Mouse (Mus musculus): ENCODE measurements around the gene Plcb4. TPM values are rescaled to one million over a fixed set of nuclear protein-coding genes. Genes with fewer than 3 reads are reported as not detected.

Gene Plcb4
- polyA plus RNA-seq, 1 experiment from 2014 or later: 36.3 TPM

GRCm38 (mm10) chr2:135680406-135681134, 21.8 kb downstream of the Plcb4 start:
- Histone ChIP-seq H3K4me3 (ENCODE audit: low read length) (no peak overlapping the region), H3K27me3 (replicated peaks; ENCODE audit: control insufficient read depth, insufficient read depth, low read length) (no peaks in the 10 kb centered on the region), H3K9me3 (ENCODE audit: control insufficient read depth, low read length) (no peaks in the 10 kb centered on the region), H3K27ac (ENCODE audit: low read depth, low read length) (no peak overlapping the region), H3K4me1 (ENCODE audit: control insufficient read depth, insufficient read depth, low read depth, low read length) (peaks cover 3% of the 10 kb centered on the region; the same call in 1 of the 2 replicates), H3K9ac (ENCODE audit: low read depth, low read length) (no peak overlapping the region), H3K4me2 (ENCODE audit: low read length) (no peak overlapping the region), H3K36me3 (ENCODE audit: control insufficient read depth, insufficient read depth, low read length) (no peaks in the 10 kb centered on the region)
- ATAC-seq: no peak
- 89% methylated on average over 5 of the region's 5 CpGs for WGBS

- peak; percentile 17; the same call in 1 of the 2 replicates for ATAC-seq
- no peak overlapping the region for H3K27ac ChIP-seq (ENCODE audit: low read depth, low read length)
- H3K9ac ChIP-seq (ENCODE audit: low read depth, low read length): no peak overlapping the region
- 0 out of 2 replicates have a peak, but pooled peaks cover 2% of the 10 kb centered on the region for H3K9me3 ChIP-seq (ENCODE audit: control insufficient read depth, low read length)
- no peaks in the 10 kb centered on the region for H3K36me3 ChIP-seq (ENCODE audit: control insufficient read depth, insufficient read depth, low read length)
- no peak overlapping the region for H3K4me2 ChIP-seq (ENCODE audit: low read length)
- WGBS: 75% methylated on average over 10 of the region's 10 CpGs
- H3K27me3 ChIP-seq (replicated peaks; ENCODE audit: control insufficient read depth, insufficient read depth, low read length): no peaks in the 10 kb centered on the region
- no peaks in the 10 kb centered on the region for H3K4me1 ChIP-seq (ENCODE audit: control insufficient read depth, insufficient read depth, low read depth, low read length)
- H3K4me3 ChIP-seq (ENCODE audit: low read length): no peak overlapping the region
These were observed 25.1 kb downstream of the Plcb4 start for GRCm38 (mm10) chr2:135683684-135684440.

GRCm38 (mm10) chr2:135686692-135687091, 27.9 kb downstream of the Plcb4 start:
- 86% methylated on average over 4 of the region's 4 CpGs for WGBS
- H3K27ac ChIP-seq (ENCODE audit: low read depth, low read length): no peak overlapping the region
- H3K9ac ChIP-seq (ENCODE audit: low read depth, low read length): no peak overlapping the region
- no peaks in the 10 kb centered on the region for H3K27me3 ChIP-seq (replicated peaks; ENCODE audit: control insufficient read depth, insufficient read depth, low read length)
- H3K4me2 ChIP-seq (ENCODE audit: low read length): no peak overlapping the region
- 0 out of 2 replicates have a peak, but pooled peaks cover 2% of the 10 kb centered on the region for H3K9me3 ChIP-seq (ENCODE audit: control insufficient read depth, low read length)
- no peak for ATAC-seq
- no peak overlapping the region for H3K4me3 ChIP-seq (ENCODE audit: low read length)
- no peaks in the 10 kb centered on the region for H3K36me3 ChIP-seq (ENCODE audit: control insufficient read depth, insufficient read depth, low read length)
- no peaks in the 10 kb centered on the region for H3K4me1 ChIP-seq (ENCODE audit: control insufficient read depth, insufficient read depth, low read depth, low read length)

- Histone ChIP-seq H3K27me3 (replicated peaks; ENCODE audit: control insufficient read depth, insufficient read depth, low read length) (no peaks in the 10 kb centered on the region), H3K4me2 (ENCODE audit: low read length) (no peak overlapping the region), H3K9ac (ENCODE audit: low read depth, low read length) (no peak overlapping the region), H3K36me3 (ENCODE audit: control insufficient read depth, insufficient read depth, low read length) (no peaks in the 10 kb centered on the region), H3K4me3 (ENCODE audit: low read length) (no peak overlapping the region), H3K9me3 (ENCODE audit: control insufficient read depth, low read length) (0 out of 2 replicates have a peak, but pooled peaks cover 2% of the 10 kb centered on the region), H3K27ac (ENCODE audit: low read depth, low read length) (no peak overlapping the region), H3K4me1 (ENCODE audit: control insufficient read depth, insufficient read depth, low read depth, low read length) (no peaks in the 10 kb centered on the region)
- ATAC-seq: no peak
- 95% methylated on average over 5 of the region's 5 CpGs for WGBS
These were observed 28.8 kb downstream of the Plcb4 start for GRCm38 (mm10) chr2:135687585-135687984.

- Histone ChIP-seq H3K4me2 (ENCODE audit: low read length) (no peak overlapping the region), H3K36me3 (ENCODE audit: control insufficient read depth, insufficient read depth, low read length) (no peaks in the 10 kb centered on the region), H3K9ac (ENCODE audit: low read depth, low read length) (no peak overlapping the region), H3K27ac (ENCODE audit: low read depth, low read length) (no peak overlapping the region), H3K4me1 (ENCODE audit: control insufficient read depth, insufficient read depth, low read depth, low read length) (no peaks in the 10 kb centered on the region), H3K4me3 (ENCODE audit: low read length) (no peak overlapping the region), H3K9me3 (ENCODE audit: control insufficient read depth, low read length) (no peaks in the 10 kb centered on the region), H3K27me3 (replicated peaks; ENCODE audit: control insufficient read depth, insufficient read depth, low read length) (no peaks in the 10 kb centered on the region)
- peak; percentile 65 for ATAC-seq
- WGBS: 65% methylated on average over 12 of the region's 12 CpGs
These were observed 34.0 kb downstream of the Plcb4 start for GRCm38 (mm10) chr2:135692568-135693488.

GRCm38 (mm10) chr2:135700686-135701413, 42.0 kb downstream of the Plcb4 start:
- Histone ChIP-seq H3K27ac (ENCODE audit: low read depth, low read length) (no peak overlapping the region), H3K9me3 (ENCODE audit: control insufficient read depth, low read length) (no peaks in the 10 kb centered on the region), H3K4me1 (ENCODE audit: control insufficient read depth, insufficient read depth, low read depth, low read length) (no peaks in the 10 kb centered on the region), H3K4me2 (ENCODE audit: low read length) (no peak overlapping the region), H3K27me3 (replicated peaks; ENCODE audit: control insufficient read depth, insufficient read depth, low read length) (no peaks in the 10 kb centered on the region), H3K36me3 (ENCODE audit: control insufficient read depth, insufficient read depth, low read length) (no peaks in the 10 kb centered on the region; the same call in 1 of the 2 replicates), H3K4me3 (ENCODE audit: low read length) (no peak overlapping the region), H3K9ac (ENCODE audit: low read depth, low read length) (no peak overlapping the region)
- WGBS: 89% methylated on average over 7 of the region's 7 CpGs
- ATAC-seq: no peak

- WGBS: 88% methylated on average over 5 of the region's 5 CpGs
- Histone ChIP-seq H3K36me3 (ENCODE audit: control insufficient read depth, insufficient read depth, low read length) (no peaks in the 10 kb centered on the region; the same call in 1 of the 2 replicates), H3K4me3 (ENCODE audit: low read length) (no peak overlapping the region), H3K9ac (ENCODE audit: low read depth, low read length) (no peak overlapping the region), H3K27me3 (replicated peaks; ENCODE audit: control insufficient read depth, insufficient read depth, low read length) (no peaks in the 10 kb centered on the region), H3K27ac (ENCODE audit: low read depth, low read length) (no peak overlapping the region), H3K9me3 (ENCODE audit: control insufficient read depth, low read length) (no peaks in the 10 kb centered on the region), H3K4me1 (ENCODE audit: control insufficient read depth, insufficient read depth, low read depth, low read length) (no peaks in the 10 kb centered on the region; the same call in 1 of the 2 replicates), H3K4me2 (ENCODE audit: low read length) (no peak overlapping the region)
- ATAC-seq: no peak
These were observed 45.9 kb downstream of the Plcb4 start for GRCm38 (mm10) chr2:135704673-135705072.

GRCm38 (mm10) chr2:135707305-135707704, 48.5 kb downstream of the Plcb4 start:
- H3K9ac ChIP-seq (ENCODE audit: low read depth, low read length): no peak overlapping the region
- no peak overlapping the region for H3K4me3 ChIP-seq (ENCODE audit: low read length)
- H3K27me3 ChIP-seq (replicated peaks; ENCODE audit: control insufficient read depth, insufficient read depth, low read length): no peaks in the 10 kb centered on the region
- H3K4me1 ChIP-seq (ENCODE audit: control insufficient read depth, insufficient read depth, low read depth, low read length): peaks cover 9% of the 10 kb centered on the region
- H3K36me3 ChIP-seq (ENCODE audit: control insufficient read depth, insufficient read depth, low read length): no peaks in the 10 kb centered on the region
- ATAC-seq: no peak
- no peak overlapping the region for H3K27ac ChIP-seq (ENCODE audit: low read depth, low read length)
- H3K9me3 ChIP-seq (ENCODE audit: control insufficient read depth, low read length): no peaks in the 10 kb centered on the region
- H3K4me2 ChIP-seq (ENCODE audit: low read length): no peak overlapping the region
- 98% methylated on average over 2 of the region's 2 CpGs for WGBS

Measured in hindbrain, embryonic 16.5 days (tissue).